Mouse (Mus musculus) central nervous system, embryonic 18 days (tissue): ENCODE results near the gene Dap. TPM values are rescaled to one million over a fixed set of nuclear protein-coding genes. Genes with fewer than 3 reads are reported as not detected.

ENCODE experiments used
- polyA plus RNA-seq: library from polyadenylated mRNA; depleted of rRNA; stranded (reverse); fragments of >200 nt; gene quantifications from 2 replicates; pipeline ENCODE4 v1.2.3, GENCODE M21; 2012; rRNA removed

Gene Dap
- polyA plus RNA-seq: 13.4 and 20.2 TPM in 2 replicates

GRCm38 (mm10) chr15:31224135-31224761 is at the start of gene Dap:
Gene Dap, plus strand, starts transcription at chr15:31224314.

Other genes starting within 250 kb of the Dap start
- gene Ankrd33b, start 143.4 kb downstream of the Dap start, polyA plus RNA-seq: 0.43 and 0.44 TPM in 2 replicates
- 1.3 and 1.5 TPM in 2 replicates for gene Ropn1l, start 229.4 kb downstream of the Dap start, polyA plus RNA-seq